Mouse (Mus musculus): ENCODE measurements around the gene AC153137.1. TPM values are rescaled to one million over a fixed set of nuclear protein-coding genes. Genes with fewer than 3 reads are reported as not detected.

The AC153137.1 gene
- polyA plus RNA-seq, 1 experiment from 2014 or later = not detected

- Histone ChIP-seq H3K9me3 (replicated peaks; ENCODE audit: control insufficient read depth, low read length, poor library complexity, severe bottlenecking) (no peaks in the 10 kb centered on the region), H3K27ac (ENCODE audit: low read length) (peak overlapping the region; percentile 99), H3K9ac (ENCODE audit: low read depth, low read length) (peak overlapping the region; percentile 82), H3K4me3 (ENCODE audit: low read depth, low read length) (peak overlapping the region; percentile 94), H3K27me3 (ENCODE audit: control insufficient read depth, insufficient read depth, low read depth, low read length) (no peaks in the 10 kb centered on the region), H3K4me2 (ENCODE audit: low read length) (peak overlapping the region; percentile 62), H3K4me1 (ENCODE audit: control insufficient read depth, insufficient read depth, low read length) (peaks cover 32% of the 10 kb centered on the region), H3K36me3 (ENCODE audit: control insufficient read depth, insufficient read depth, low read length) (peaks cover 5% of the 10 kb centered on the region; the same call in 1 of the 2 replicates)
- peak; percentile 99 for ATAC-seq
- under 1% methylated on average over 65 of the region's 66 CpGs for WGBS
These were observed 27.9 kb downstream of the AC153137.1 start for GRCm38 (mm10) chr1:30949710-30950455.

GRCm38 (mm10) chr1:30948950-30949639, 28.7 kb downstream of the AC153137.1 start:
- ATAC-seq = peak; percentile 72
- peak overlapping the region; percentile 94 for H3K4me3 ChIP-seq (ENCODE audit: low read depth, low read length)
- H3K9me3 ChIP-seq (replicated peaks; ENCODE audit: control insufficient read depth, low read length, poor library complexity, severe bottlenecking) = no peaks in the 10 kb centered on the region
- H3K4me2 ChIP-seq (ENCODE audit: low read length) = peak overlapping the region; percentile 66
- peak overlapping the region; percentile 86 for H3K9ac ChIP-seq (ENCODE audit: low read depth, low read length)
- H3K4me1 ChIP-seq (ENCODE audit: control insufficient read depth, insufficient read depth, low read length) = peaks cover 32% of the 10 kb centered on the region
- WGBS = under 1% methylated on average over 74 of the region's 85 CpGs
- H3K27ac ChIP-seq (ENCODE audit: low read length) = peak overlapping the region; percentile 99
- no peaks in the 10 kb centered on the region for H3K27me3 ChIP-seq (ENCODE audit: control insufficient read depth, insufficient read depth, low read depth, low read length)
- H3K36me3 ChIP-seq (ENCODE audit: control insufficient read depth, insufficient read depth, low read length) = peaks cover 12% of the 10 kb centered on the region

- Histone ChIP-seq H3K9me3 (replicated peaks; ENCODE audit: control insufficient read depth, low read length, poor library complexity, severe bottlenecking) (no peaks in the 10 kb centered on the region), H3K27me3 (ENCODE audit: control insufficient read depth, insufficient read depth, low read depth, low read length) (no peaks in the 10 kb centered on the region), H3K4me2 (ENCODE audit: low read length) (peak overlapping the region; percentile 66), H3K36me3 (ENCODE audit: control insufficient read depth, insufficient read depth, low read length) (peaks cover 18% of the 10 kb centered on the region), H3K4me3 (ENCODE audit: low read depth, low read length) (peak overlapping the region; percentile 94), H3K27ac (ENCODE audit: low read length) (peak overlapping the region; percentile 99), H3K9ac (ENCODE audit: low read depth, low read length) (peak overlapping the region; percentile 86), H3K4me1 (ENCODE audit: control insufficient read depth, insufficient read depth, low read length) (peaks cover 32% of the 10 kb centered on the region)
- ATAC-seq = no peak
- WGBS = 1% methylated on average over 16 of the region's 16 CpGs
These were observed 29.3 kb downstream of the AC153137.1 start for GRCm38 (mm10) chr1:30948361-30948949.

- no peak for ATAC-seq
- Histone ChIP-seq H3K4me2 (ENCODE audit: low read length) (no peak overlapping the region), H3K27me3 (ENCODE audit: control insufficient read depth, insufficient read depth, low read depth, low read length) (no peaks in the 10 kb centered on the region), H3K4me1 (ENCODE audit: control insufficient read depth, insufficient read depth, low read length) (peaks cover 22% of the 10 kb centered on the region), H3K9me3 (replicated peaks; ENCODE audit: control insufficient read depth, low read length, poor library complexity, severe bottlenecking) (no peaks in the 10 kb centered on the region), H3K27ac (ENCODE audit: low read length) (no peak overlapping the region), H3K4me3 (ENCODE audit: low read depth, low read length) (no peak overlapping the region), H3K9ac (ENCODE audit: low read depth, low read length) (no peak overlapping the region), H3K36me3 (ENCODE audit: control insufficient read depth, insufficient read depth, low read length) (peaks cover 23% of the 10 kb centered on the region)
- 96% methylated on average over 6 of the region's 6 CpGs for WGBS
These were observed 32.6 kb downstream of the AC153137.1 start for GRCm38 (mm10) chr1:30945136-30945535.

GRCm38 (mm10) chr1:30940571-30940970, 37.2 kb downstream of the AC153137.1 start:
- H3K27ac ChIP-seq (ENCODE audit: low read length) = no peak overlapping the region
- 0 out of 2 replicates have a peak, but pooled peaks have one; percentile 36 for ATAC-seq
- H3K36me3 ChIP-seq (ENCODE audit: control insufficient read depth, insufficient read depth, low read length) = peaks cover 23% of the 10 kb centered on the region
- no peak overlapping the region for H3K4me2 ChIP-seq (ENCODE audit: low read length)
- H3K9me3 ChIP-seq (replicated peaks; ENCODE audit: control insufficient read depth, low read length, poor library complexity, severe bottlenecking) = no peaks in the 10 kb centered on the region
- H3K4me1 ChIP-seq (ENCODE audit: control insufficient read depth, insufficient read depth, low read length) = peaks cover 5% of the 10 kb centered on the region
- 78% methylated on average over 3 of the region's 3 CpGs for WGBS
- no peaks in the 10 kb centered on the region for H3K27me3 ChIP-seq (ENCODE audit: control insufficient read depth, insufficient read depth, low read depth, low read length)
- H3K9ac ChIP-seq (ENCODE audit: low read depth, low read length) = no peak overlapping the region
- H3K4me3 ChIP-seq (ENCODE audit: low read depth, low read length) = no peak overlapping the region

- no peak overlapping the region for H3K9ac ChIP-seq (ENCODE audit: low read depth, low read length)
These were observed 39.4 kb downstream of the AC153137.1 start for GRCm38 (mm10) chr1:30938392-30938791.

GRCm38 (mm10) chr1:30937396-30937965, 40.3 kb downstream of the AC153137.1 start:
- Histone ChIP-seq H3K27me3 (ENCODE audit: control insufficient read depth, insufficient read depth, low read depth, low read length) (no peaks in the 10 kb centered on the region), H3K9me3 (replicated peaks; ENCODE audit: control insufficient read depth, low read length, poor library complexity, severe bottlenecking) (no peaks in the 10 kb centered on the region), H3K9ac (ENCODE audit: low read depth, low read length) (no peak overlapping the region), H3K36me3 (ENCODE audit: control insufficient read depth, insufficient read depth, low read length) (0 out of 2 replicates have a peak, but pooled peaks cover 3% of the 10 kb centered on the region), H3K4me3 (ENCODE audit: low read depth, low read length) (no peak overlapping the region), H3K4me2 (ENCODE audit: low read length) (no peak overlapping the region), H3K4me1 (ENCODE audit: control insufficient read depth, insufficient read depth, low read length) (no peaks in the 10 kb centered on the region), H3K27ac (ENCODE audit: low read length) (no peak overlapping the region)
- 66% methylated on average over 8 of the region's 8 CpGs for WGBS
- ATAC-seq = no peak

More at GRCm38 (mm10) chr1:30938392-30938791, 39.4 kb downstream of the AC153137.1 start:
- H3K4me3 ChIP-seq (ENCODE audit: low read depth, low read length) = no peak overlapping the region
- no peaks in the 10 kb centered on the region for H3K4me1 ChIP-seq (ENCODE audit: control insufficient read depth, insufficient read depth, low read length)
- no peak overlapping the region for H3K4me2 ChIP-seq (ENCODE audit: low read length)
- no peak overlapping the region for H3K27ac ChIP-seq (ENCODE audit: low read length)
- H3K9me3 ChIP-seq (replicated peaks; ENCODE audit: control insufficient read depth, low read length, poor library complexity, severe bottlenecking) = no peaks in the 10 kb centered on the region
- no peaks in the 10 kb centered on the region for H3K27me3 ChIP-seq (ENCODE audit: control insufficient read depth, insufficient read depth, low read depth, low read length)
- ATAC-seq = peak; percentile 56; the same call in 1 of the 2 replicates
- WGBS = 77% methylated on average over 7 of the region's 7 CpGs
- H3K36me3 ChIP-seq (ENCODE audit: control insufficient read depth, insufficient read depth, low read length) = peaks cover 5% of the 10 kb centered on the region; the same call in 1 of the 2 replicates

- Histone ChIP-seq H3K9ac (ENCODE audit: low read depth, low read length) (no peak overlapping the region), H3K4me1 (ENCODE audit: control insufficient read depth, insufficient read depth, low read length) (no peaks in the 10 kb centered on the region), H3K9me3 (replicated peaks; ENCODE audit: control insufficient read depth, low read length, poor library complexity, severe bottlenecking) (no peaks in the 10 kb centered on the region), H3K27me3 (ENCODE audit: control insufficient read depth, insufficient read depth, low read depth, low read length) (no peaks in the 10 kb centered on the region), H3K36me3 (ENCODE audit: control insufficient read depth, insufficient read depth, low read length) (0 out of 2 replicates have a peak, but pooled peaks cover 3% of the 10 kb centered on the region), H3K4me3 (ENCODE audit: low read depth, low read length) (no peak overlapping the region), H3K4me2 (ENCODE audit: low read length) (no peak overlapping the region), H3K27ac (ENCODE audit: low read length) (no peak overlapping the region)
- no peak for ATAC-seq
- 81% methylated on average over 2 of the region's 2 CpGs for WGBS
These were observed 41.3 kb downstream of the AC153137.1 start for GRCm38 (mm10) chr1:30936488-30936887.
